Mouse (Mus musculus): ENCODE results near the gene Rabep2. TPM values are rescaled to one million over a fixed set of nuclear protein-coding genes. Genes with fewer than 3 reads are reported as not detected.
A peak's percentile ranks its signal among the peaks of the same experiment; 100 is the strongest.

Rabep2 gene
- total and polyA plus RNA-seq, 2 experiments from 2014 or later, result 19.2 to 22.5 TPM

DNA sequence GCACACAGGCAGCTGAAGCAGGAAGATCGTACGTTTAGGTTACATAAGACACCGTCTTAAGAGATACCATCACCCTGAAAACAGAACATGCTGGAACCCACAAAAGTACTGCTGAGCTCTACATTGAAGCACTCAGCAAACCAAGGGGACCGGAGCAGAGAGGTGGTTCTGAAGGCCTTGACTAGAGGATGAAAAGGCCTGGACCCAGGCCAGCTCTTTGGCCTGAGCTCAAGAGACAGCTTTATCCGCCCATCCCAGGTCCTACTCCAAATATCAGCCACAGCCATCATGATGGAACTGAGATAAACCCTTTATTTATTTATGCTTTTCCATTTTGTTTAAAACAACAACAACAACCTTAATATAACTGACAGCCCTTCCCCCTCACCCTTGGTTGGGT lies 38.1 kb downstream of the Rabep2 start:
- WGBS, result 88% methylated on average over 5 of the region's 5 CpGs
- no peak overlapping the region for H3K9ac ChIP-seq (replicated peaks; ENCODE audit: low read length)
- no peak overlapping the region for H3K27ac ChIP-seq
- H3K9me3 ChIP-seq (ENCODE audit: low read length), result no peaks in the 10 kb centered on the region
- H3K36me3 ChIP-seq (ENCODE audit: insufficient read depth, low read length), result peaks cover 20% of the 10 kb centered on the region
- H3K27me3 ChIP-seq (ENCODE audit: insufficient read depth, low read length), result no peaks in the 10 kb centered on the region
- no peak for ATAC-seq
- no peak for TF ChIP-seq CTCF (IDR thresholded peaks at IDR 0.05; ENCODE audit: low read depth)
- H3K4me1 ChIP-seq (ENCODE audit: insufficient read depth, low read length), result no peaks in the 10 kb centered on the region
- no peak overlapping the region for H3K4me3 ChIP-seq (ENCODE audit: low read length)
- no peak for DNase-seq (ENCODE audit: low spot score)
- H3K4me2 ChIP-seq (ENCODE audit: low read depth, low read length), result no peak overlapping the region

- no peaks in the 10 kb centered on the region for H3K4me1 ChIP-seq (ENCODE audit: insufficient read depth, low read length)
- DNase-seq (ENCODE audit: low spot score) (peak; percentile 39), ATAC-seq (no peak)
- no peaks in the 10 kb centered on the region for H3K27me3 ChIP-seq (ENCODE audit: insufficient read depth, low read length)
- 66% methylated on average over 5 of the region's 5 CpGs for WGBS
- H3K4me2 ChIP-seq (ENCODE audit: low read depth, low read length), result no peak overlapping the region
- no peak overlapping the region for H3K9ac ChIP-seq (replicated peaks; ENCODE audit: low read length)
- TF ChIP-seq CTCF (IDR thresholded peaks at IDR 0.05; ENCODE audit: low read depth), result peak; percentile 63
- H3K9me3 ChIP-seq (ENCODE audit: low read length), result no peaks in the 10 kb centered on the region
- H3K27ac ChIP-seq, result no peak overlapping the region
- H3K36me3 ChIP-seq (ENCODE audit: insufficient read depth, low read length), result peaks cover 26% of the 10 kb centered on the region
- no peak overlapping the region for H3K4me3 ChIP-seq (ENCODE audit: low read length)
Measured at GRCm38 (mm10) chr7:126467271-126467670, 38.7 kb downstream of the Rabep2 start.

- H3K9me3 ChIP-seq (ENCODE audit: low read length), result no peaks in the 10 kb centered on the region
- H3K4me1 ChIP-seq (ENCODE audit: insufficient read depth, low read length), result no peaks in the 10 kb centered on the region
- no peak for DNase-seq (ENCODE audit: low spot score)
- H3K27ac ChIP-seq, result no peak overlapping the region
- no peak for TF ChIP-seq CTCF (IDR thresholded peaks at IDR 0.05; ENCODE audit: low read depth)
- peaks cover 31% of the 10 kb centered on the region for H3K36me3 ChIP-seq (ENCODE audit: insufficient read depth, low read length)
- 94% methylated on average over 18 of the region's 18 CpGs for WGBS
- no peak overlapping the region for H3K4me2 ChIP-seq (ENCODE audit: low read depth, low read length)
- ATAC-seq, result no peak
- H3K27me3 ChIP-seq (ENCODE audit: insufficient read depth, low read length), result no peaks in the 10 kb centered on the region
- H3K9ac ChIP-seq (replicated peaks; ENCODE audit: low read length), result no peak overlapping the region
- no peak overlapping the region for H3K4me3 ChIP-seq (ENCODE audit: low read length)
Measured at GRCm38 (mm10) chr7:126467834-126468627, 39.5 kb downstream of the Rabep2 start.

- Histone ChIP-seq H3K4me2 (ENCODE audit: low read depth, low read length) (no peak overlapping the region), H3K4me1 (ENCODE audit: insufficient read depth, low read length) (peaks cover 8% of the 10 kb centered on the region), H3K36me3 (ENCODE audit: insufficient read depth, low read length) (peaks cover 31% of the 10 kb centered on the region), H3K4me3 (ENCODE audit: low read length) (no peak overlapping the region), H3K27me3 (ENCODE audit: insufficient read depth, low read length) (no peaks in the 10 kb centered on the region), H3K9ac (replicated peaks; ENCODE audit: low read length) (no peak overlapping the region), H3K9me3 (ENCODE audit: low read length) (no peaks in the 10 kb centered on the region), H3K27ac (no peak overlapping the region)
- 93% methylated on average over 6 of the region's 6 CpGs for WGBS
- ATAC-seq (no peak), DNase-seq (ENCODE audit: low spot score) (no peak)
- TF ChIP-seq CTCF (IDR thresholded peaks at IDR 0.05; ENCODE audit: low read depth), result no peak
Measured at GRCm38 (mm10) chr7:126470077-126470476, 41.5 kb downstream of the Rabep2 start.

- Histone ChIP-seq H3K4me1 (ENCODE audit: insufficient read depth, low read length) (peaks cover 8% of the 10 kb centered on the region), H3K27ac (no peak overlapping the region), H3K4me2 (ENCODE audit: low read depth, low read length) (no peak overlapping the region), H3K36me3 (ENCODE audit: insufficient read depth, low read length) (peaks cover 31% of the 10 kb centered on the region), H3K4me3 (ENCODE audit: low read length) (no peak overlapping the region), H3K9ac (replicated peaks; ENCODE audit: low read length) (no peak overlapping the region), H3K9me3 (ENCODE audit: low read length) (no peaks in the 10 kb centered on the region), H3K27me3 (ENCODE audit: insufficient read depth, low read length) (no peaks in the 10 kb centered on the region)
- no peak for TF ChIP-seq CTCF (IDR thresholded peaks at IDR 0.05; ENCODE audit: low read depth)
- WGBS, result 89% methylated on average over 5 of the region's 5 CpGs
- ATAC-seq, result no peak
- DNase-seq (ENCODE audit: low spot score), result no peak
Measured at GRCm38 (mm10) chr7:126471361-126471760, 42.8 kb downstream of the Rabep2 start.

GRCm38 (mm10) chr7:126471853-126472252 lies 43.3 kb downstream of the Rabep2 start:
- Histone ChIP-seq H3K36me3 (ENCODE audit: insufficient read depth, low read length) (peaks cover 31% of the 10 kb centered on the region), H3K4me3 (ENCODE audit: low read length) (no peak overlapping the region), H3K4me1 (ENCODE audit: insufficient read depth, low read length) (peaks cover 8% of the 10 kb centered on the region), H3K27me3 (ENCODE audit: insufficient read depth, low read length) (no peaks in the 10 kb centered on the region), H3K27ac (no peak overlapping the region), H3K4me2 (ENCODE audit: low read depth, low read length) (no peak overlapping the region), H3K9me3 (ENCODE audit: low read length) (no peaks in the 10 kb centered on the region), H3K9ac (replicated peaks; ENCODE audit: low read length) (no peak overlapping the region)
- 89% methylated on average over 4 of the region's 4 CpGs for WGBS
- no peak for DNase-seq (ENCODE audit: low spot score)
- no peak for ATAC-seq
- TF ChIP-seq CTCF (IDR thresholded peaks at IDR 0.05; ENCODE audit: low read depth), result no peak

- Histone ChIP-seq H3K9me3 (ENCODE audit: low read length) (no peaks in the 10 kb centered on the region), H3K27ac (no peak overlapping the region), H3K27me3 (ENCODE audit: insufficient read depth, low read length) (no peaks in the 10 kb centered on the region), H3K36me3 (ENCODE audit: insufficient read depth, low read length) (peaks cover 31% of the 10 kb centered on the region), H3K4me2 (ENCODE audit: low read depth, low read length) (no peak overlapping the region), H3K4me1 (ENCODE audit: insufficient read depth, low read length) (peaks cover 8% of the 10 kb centered on the region), H3K4me3 (ENCODE audit: low read length) (no peak overlapping the region), H3K9ac (replicated peaks; ENCODE audit: low read length) (no peak overlapping the region)
- TF ChIP-seq CTCF (IDR thresholded peaks at IDR 0.05; ENCODE audit: low read depth), result no peak
- DNase-seq (ENCODE audit: low spot score) (no peak), ATAC-seq (no peak)
- 85% methylated on average over 13 of the region's 13 CpGs for WGBS
Measured at GRCm38 (mm10) chr7:126472306-126472705, 43.7 kb downstream of the Rabep2 start.
